ENCODE assay signal across 18 mouse cellular contexts in genomic region chr7:110822055-110822454, GRCm38 (mm10). TPM values are rescaled to one million over a fixed set of nuclear protein-coding genes. Genes with fewer than 3 reads are reported as not detected.
DNase-seq lines count a peak whose midpoint lies in the region; ATAC-seq and TF ChIP-seq lines count a peak whose summit lies in the region.
"Had no signal": no experiment of that assay in that cellular context is flagged by ENCODE, and none has a peak within 500 bp of the region (broad histone marks: within the 10 kb centered on the region; RNA-seq: fewer than 3 reads in every experiment).

No protein-coding gene starts in this region.

- no peak for TF ChIP-seq CTCF in left cerebral cortex, adult 2 months (IDR thresholded peaks at IDR 0.05)

- H3K4me1 ChIP-seq in heart, embryonic 13.5 days = peaks cover 65% of the 10 kb centered on the region
- H3K4me1 ChIP-seq in limb, embryonic 15.5 days = peaks cover 34% of the 10 kb centered on the region
- H3K4me1 ChIP-seq: forebrain, embryonic 12.5 days had no signal

- intact Hi-C loops in heart, postnatal 14 days (cut with DNase I) = no loop called here
- intact Hi-C loops in left cerebral cortex, adult 2 months (cut with DNase I) = no loop called here

- H3K27me3 ChIP-seq in heart, embryonic 13.5 days (replicated peaks) = no peaks in the 10 kb centered on the region
- no peaks in the 10 kb centered on the region for H3K27me3 ChIP-seq in limb, embryonic 15.5 days
- H3K27me3 ChIP-seq: forebrain, embryonic 12.5 days; liver, embryonic 13.5 days; Patski had no signal

- peak overlapping the region; percentile 85 for H3K27ac ChIP-seq in heart, embryonic 13.5 days (replicated peaks)
- H3K27ac ChIP-seq in left cerebral cortex, adult 2 months = peak overlapping the region; percentile 73; the same call in 1 of the 2 replicates
- peak overlapping the region; percentile 75 for H3K27ac ChIP-seq in limb, embryonic 15.5 days
- H3K27ac ChIP-seq: forebrain, embryonic 12.5 days; hindbrain, embryonic 10.5 days; liver, embryonic 13.5 days; stomach, postnatal 0 days had no signal

- peaks cover 46% of the 10 kb centered on the region for H3K36me3 ChIP-seq in heart, embryonic 13.5 days
- peaks cover 16% of the 10 kb centered on the region; the same call in 1 of the 2 replicates for H3K36me3 ChIP-seq in limb, embryonic 15.5 days

- WGBS in heart, embryonic 13.5 days = 63% methylated on average over 4 of the region's 4 CpGs
- WGBS in limb, embryonic 15.5 days = 24% methylated on average over 4 of the region's 4 CpGs

- H3K9ac ChIP-seq in heart, embryonic 13.5 days = no peak overlapping the region; the same call in 1 of the 2 replicates
- H3K9ac ChIP-seq in limb, embryonic 15.5 days = no peak overlapping the region
- H3K9ac ChIP-seq: forebrain, embryonic 12.5 days; liver, embryonic 13.5 days; lung, embryonic 14.5 days had no signal

- H3K4me2 ChIP-seq in heart, embryonic 13.5 days = no peak overlapping the region
- no peak overlapping the region for H3K4me2 ChIP-seq in limb, embryonic 15.5 days
- H3K4me2 ChIP-seq: forebrain, embryonic 12.5 days; liver, embryonic 13.5 days; lung, embryonic 14.5 days; midbrain, embryonic 11.5 days had no signal

- ATAC-seq in frontal cortex, adult (ENCODE audit: low TSS enrichment) = peak; percentile 25; the same call in 1 of the 2 replicates
- no peak for ATAC-seq in heart, embryonic 13.5 days (ENCODE audit: extremely low read depth, insufficient number of reproducible peaks, low FRiP score, low TSS enrichment)
- 0 out of 2 replicates have a peak, but pooled peaks have one; percentile 3 for ATAC-seq in limb, embryonic 15.5 days (ENCODE audit: insufficient number of reproducible peaks, low FRiP score, low TSS enrichment, low read depth)
- ATAC-seq: CD4-positive, CD25-positive, alpha-beta regulatory T cell, adult 4 months; Patski had no signal

- no peak overlapping the region for H3K4me3 ChIP-seq in heart, embryonic 13.5 days
- H3K4me3 ChIP-seq in left cerebral cortex, adult 2 months = no peak overlapping the region
- H3K4me3 ChIP-seq in limb, embryonic 15.5 days = no peak overlapping the region
- H3K4me3 ChIP-seq: forebrain, embryonic 12.5 days; hindbrain, embryonic 10.5 days; liver, embryonic 13.5 days had no signal

- DNase-seq in frontal cortex, adult 2 months (ENCODE audit: extremely low spot score in 1 of 2, low spot score in 1 of 2) = no peak
- no peak for DNase-seq in heart, postnatal 14 days
- no peak for DNase-seq in left cerebral cortex, adult 2 months (ENCODE audit: extremely low spot score in 1 of 2, low spot score in 2 of 2)
- no peak for DNase-seq in left cerebral cortex, adult 9 months (ENCODE audit: low spot score in 2 of 2)
- no peak for DNase-seq in testis, postnatal 10 days (ENCODE audit: low spot score)
- DNase-seq: layer of hippocampus, postnatal 36 days; liver, embryonic 13.5 days had no signal

- H3K9me3 ChIP-seq in heart, embryonic 13.5 days = no peaks in the 10 kb centered on the region
- H3K9me3 ChIP-seq in limb, embryonic 15.5 days = no peaks in the 10 kb centered on the region
- H3K9me3 ChIP-seq: forebrain, embryonic 12.5 days; hindbrain, embryonic 10.5 days; liver, embryonic 13.5 days had no signal

RNA-seq across cellular contexts. Expression of gene Rnf141, which starts 22.2 kb away (rescaled TPM):
- polyA plus RNA-seq in frontal cortex, adult 2 months (2012; rRNA removed) = 67.0 and 75.5 TPM in 2 replicates
- polyA plus RNA-seq in heart, embryonic 13.5 days (2015; fragmentation: Nextera tagmentation; extraction: Ambion mirVana) = 27.6 and 29.2 TPM in 2 replicates
- total RNA-seq in heart, postnatal 14 days (2021) = 10 to 100 TPM; 36.8 to 44.0 TPM
- 10 to 100 TPM; 72.1 to 72.6 TPM for total RNA-seq in left cerebral cortex, adult 2 months (2021)
- polyA plus RNA-seq in limb, embryonic 15.5 days (2015; fragmentation: Nextera tagmentation; extraction: Ambion mirVana) = 18.6 and 24.4 TPM in 2 replicates

RNA-seq across cellular contexts. Expression of gene Lyve1, which starts 41.0 kb away (rescaled TPM):
- polyA plus RNA-seq in frontal cortex, adult 2 months (2012; rRNA removed) = 0.38 and 1.1 TPM in 2 replicates
- 6.2 TPM in 2 replicates for polyA plus RNA-seq in heart, embryonic 13.5 days (2015; fragmentation: Nextera tagmentation; extraction: Ambion mirVana)
- 10 to 100 TPM; 21.5 to 22.8 TPM for total RNA-seq in heart, postnatal 14 days (2021)
- total RNA-seq in left cerebral cortex, adult 2 months (2021) = 1 to 10 TPM; 2.0 to 3.4 TPM
- polyA plus RNA-seq in limb, embryonic 15.5 days (2015; fragmentation: Nextera tagmentation; extraction: Ambion mirVana) = 14.6 and 19.4 TPM in 2 replicates
- total RNA-seq: ES-E14 had no signal
- polyA plus RNA-seq: CD4-positive, CD25-positive, alpha-beta regulatory T cell, adult 4 months; Patski had no signal

RNA-seq across cellular contexts. Expression of gene Ampd3, which starts 54.0 kb away (rescaled TPM):
- polyA plus RNA-seq in frontal cortex, adult 2 months (2012; rRNA removed) = 24.9 and 29.1 TPM in 2 replicates
- polyA plus RNA-seq in heart, embryonic 13.5 days (2015; fragmentation: Nextera tagmentation; extraction: Ambion mirVana) = 5.1 and 6.0 TPM in 2 replicates
- total RNA-seq in heart, postnatal 14 days (2021) = 10 to 100 TPM; 41.2 to 41.7 TPM
- 10 to 100 TPM; 24.4 to 25.3 TPM for total RNA-seq in left cerebral cortex, adult 2 months (2021)
- 13.9 and 15.0 TPM in 2 replicates for polyA plus RNA-seq in limb, embryonic 15.5 days (2015; fragmentation: Nextera tagmentation; extraction: Ambion mirVana)
